Mouse (Mus musculus) liver, adult (tissue): ENCODE measurements around the gene Fat4.

ENCODE experiments used
- GATA4 ChIP-seq: IDR thresholded peaks from 2 replicates; pipeline ENCODE4 v1.6.1; 2014; ENCODE audit warnings: mild to moderate bottlenecking, low read length; ENCODE audit not compliant: insufficient replicate concordance

Gene Fat4

DNA sequence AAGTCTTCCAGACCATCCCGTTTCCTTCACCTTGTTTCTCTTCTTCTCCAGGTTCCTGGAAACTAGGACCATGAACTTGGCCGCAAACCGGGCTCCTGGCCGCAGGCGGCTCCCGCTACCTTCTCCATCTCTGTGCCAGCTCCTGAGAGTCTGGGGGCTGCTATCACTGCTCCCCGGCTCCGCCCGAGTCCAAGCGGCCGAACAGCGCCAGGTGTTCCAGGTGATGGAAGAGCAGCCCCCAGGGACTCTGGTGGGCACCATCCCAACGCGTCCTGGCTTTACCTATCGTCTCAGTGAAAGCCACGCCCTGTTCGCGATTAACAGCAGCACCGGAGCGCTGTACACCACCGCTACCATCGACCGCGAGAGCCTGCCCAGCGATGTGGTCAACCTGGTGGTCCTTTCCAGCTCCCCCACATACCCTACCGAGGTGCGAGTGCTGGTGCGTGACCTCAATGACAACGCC, at the start of gene Fat4:
TSS of gene Fat4 (plus strand) at position 51 of the 466 bp plus-strand sequence.
- TF ChIP-seq GATA4 = no peak

- no peak for TF ChIP-seq GATA4
These were observed 47.3 kb upstream of the Fat4 start for GRCm38 (mm10) chr3:38839438-38839837.

DNA sequence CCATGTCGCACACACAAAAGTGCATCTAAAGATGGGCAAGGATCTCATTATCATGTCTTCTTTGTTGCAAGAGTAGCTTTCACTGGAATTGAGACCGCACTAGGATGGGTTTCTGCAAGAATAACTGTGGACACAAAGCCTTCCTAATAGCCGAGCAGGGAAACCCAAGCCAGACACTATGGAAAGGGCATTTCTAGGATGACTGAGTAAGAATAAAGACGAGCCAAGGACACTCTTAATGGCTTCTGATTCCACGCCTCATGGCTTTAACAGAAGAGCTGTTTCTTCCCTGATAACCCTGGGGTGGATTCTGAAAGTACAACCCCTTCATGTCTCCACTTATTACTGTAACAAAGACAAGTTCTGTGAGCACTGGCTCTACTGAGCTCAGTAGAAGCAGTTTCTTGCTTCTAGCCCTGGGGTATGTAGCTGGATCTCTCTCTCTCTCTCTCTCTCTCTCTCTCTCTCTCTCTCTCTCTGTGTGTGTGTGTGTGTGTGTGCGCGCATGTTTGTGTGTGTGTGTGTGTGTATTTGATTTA, 43.7 kb upstream of the Fat4 start:
- no peak for TF ChIP-seq GATA4

GRCm38 (mm10) chr3:38846602-38847382, 39.9 kb upstream of the Fat4 start:
- TF ChIP-seq GATA4 = no peak

GRCm38 (mm10) chr3:38849077-38849476, 37.7 kb upstream of the Fat4 start:
- no peak for TF ChIP-seq GATA4

DNA sequence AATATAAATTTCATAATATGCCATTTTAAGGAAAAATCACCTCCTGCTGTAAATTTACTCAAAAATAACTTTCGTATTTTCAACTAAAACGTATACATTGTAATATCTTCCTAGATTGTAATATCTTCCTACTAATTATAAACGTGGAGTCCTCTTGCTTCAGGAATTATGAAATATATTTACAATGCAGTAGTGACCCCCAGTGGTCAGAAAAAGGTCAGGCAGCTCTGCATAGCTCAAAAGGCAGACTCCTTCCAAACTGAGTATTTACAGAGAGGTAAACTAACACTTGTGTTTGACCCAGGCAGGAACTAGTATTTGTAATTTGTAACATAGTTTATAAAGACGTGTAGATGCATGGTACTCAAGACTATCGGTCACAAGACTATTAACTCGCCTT, 37.2 kb upstream of the Fat4 start:
- no peak for TF ChIP-seq GATA4

GRCm38 (mm10) chr3:38853650-38854049, 33.1 kb upstream of the Fat4 start:
- TF ChIP-seq GATA4 = no peak

- peak; percentile 20; the same call in 1 of the 2 replicates for TF ChIP-seq GATA4
These were observed 26.1 kb upstream of the Fat4 start for GRCm38 (mm10) chr3:38860683-38861082.

DNA sequence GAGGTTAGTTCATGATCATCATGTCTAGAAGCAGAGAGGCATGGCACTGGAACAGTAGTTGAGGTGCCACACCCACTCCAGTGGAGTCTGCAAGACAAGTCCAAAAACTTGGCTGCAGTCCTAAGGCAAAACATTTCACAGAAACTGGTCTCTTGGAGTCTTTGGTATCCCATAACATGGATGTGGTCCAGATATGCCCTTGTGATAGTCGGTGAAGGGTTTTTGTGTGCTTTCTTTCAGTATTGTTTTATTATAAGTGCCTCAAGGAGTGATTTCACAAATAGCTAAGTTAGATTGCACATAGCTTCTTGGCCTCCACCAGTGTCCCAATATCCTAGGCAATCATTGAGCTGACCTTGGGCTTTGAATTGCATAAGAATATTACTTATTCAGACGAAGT, 15.4 kb upstream of the Fat4 start:
- TF ChIP-seq GATA4 = no peak

- TF ChIP-seq GATA4 = no peak
These were observed 10.9 kb upstream of the Fat4 start for GRCm38 (mm10) chr3:38875872-38876271.

DNA sequence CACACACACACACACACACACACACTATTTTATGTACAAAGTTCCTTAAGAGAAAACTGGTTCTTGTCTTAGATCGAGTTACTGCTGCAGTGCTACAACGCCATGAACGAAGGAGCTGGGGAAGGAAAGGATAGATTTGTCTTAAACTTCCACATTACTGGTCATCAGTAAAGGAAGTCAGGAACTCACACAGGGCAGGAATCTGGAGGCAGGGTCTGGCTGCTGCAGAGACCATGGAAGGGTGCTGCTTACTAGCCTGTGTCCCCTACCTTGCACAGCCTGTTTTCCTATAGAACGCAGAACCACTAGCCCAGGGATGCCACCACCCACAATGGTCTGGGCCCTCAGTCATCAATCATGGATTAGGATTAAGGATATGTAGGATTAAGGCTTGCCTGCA, 10.0 kb upstream of the Fat4 start:
- no peak for TF ChIP-seq GATA4

DNA sequence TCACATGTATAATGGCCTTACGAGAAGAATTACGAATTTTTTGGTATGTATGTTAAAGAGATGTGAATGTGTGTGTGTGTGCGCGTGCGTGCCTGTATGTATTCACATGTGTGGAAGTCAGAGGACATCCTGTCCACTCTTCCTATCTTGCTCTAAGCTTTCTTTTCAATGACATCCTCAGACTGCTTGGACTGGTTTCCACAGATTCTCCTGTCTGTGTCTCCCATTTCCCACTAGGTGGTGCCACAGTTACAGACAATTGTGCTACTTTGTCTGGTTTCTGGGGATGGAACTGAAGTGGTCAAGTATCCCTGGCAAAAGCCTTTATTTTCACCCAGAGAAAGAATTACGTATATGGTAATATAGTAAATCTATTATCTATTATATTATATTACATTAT, 4.0 kb upstream of the Fat4 start:
- TF ChIP-seq GATA4 = no peak

DNA sequence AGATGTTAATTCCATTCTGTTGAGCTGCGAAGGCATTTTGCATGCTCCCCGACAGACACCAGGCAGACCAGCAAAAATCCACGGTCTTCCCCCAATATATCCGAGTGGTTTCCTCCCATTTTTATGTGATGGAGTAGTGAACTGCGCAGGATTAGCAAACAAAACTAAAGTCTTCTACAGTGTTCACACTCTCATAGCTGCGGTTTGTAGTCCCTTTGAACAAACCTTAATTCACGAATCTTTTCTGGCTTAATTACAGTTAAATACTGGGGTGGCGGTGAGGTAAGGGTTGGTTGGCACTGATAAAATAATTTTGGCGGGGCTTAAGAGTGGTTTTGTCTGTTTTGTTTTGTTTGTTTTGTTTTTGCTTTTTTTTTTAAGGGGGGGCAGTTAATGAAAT, 3.1 kb upstream of the Fat4 start:
- no peak for TF ChIP-seq GATA4

DNA sequence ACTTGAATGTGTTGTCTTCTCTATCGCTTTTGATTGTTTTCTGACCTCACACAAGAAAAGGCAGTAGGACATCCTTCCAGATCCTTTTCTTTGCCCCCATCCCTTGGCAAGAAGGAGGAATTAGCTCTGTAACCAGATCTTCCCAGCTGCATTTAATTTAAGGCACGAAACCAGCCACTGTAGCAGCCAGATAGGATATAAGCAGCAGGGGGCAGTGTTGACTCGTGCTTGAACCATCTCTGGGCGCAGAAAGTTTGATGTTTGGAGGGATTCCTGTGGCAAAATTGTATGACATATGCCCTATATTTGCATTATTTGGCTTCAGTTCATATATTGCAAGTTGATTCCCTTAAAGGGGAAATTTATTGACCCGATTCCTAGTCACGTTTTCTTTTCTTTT, 2.5 kb upstream of the Fat4 start:
- TF ChIP-seq GATA4 = no peak

- TF ChIP-seq GATA4 = no peak
These were observed 1.8 kb upstream of the Fat4 start for GRCm38 (mm10) chr3:38884919-38885418.

DNA sequence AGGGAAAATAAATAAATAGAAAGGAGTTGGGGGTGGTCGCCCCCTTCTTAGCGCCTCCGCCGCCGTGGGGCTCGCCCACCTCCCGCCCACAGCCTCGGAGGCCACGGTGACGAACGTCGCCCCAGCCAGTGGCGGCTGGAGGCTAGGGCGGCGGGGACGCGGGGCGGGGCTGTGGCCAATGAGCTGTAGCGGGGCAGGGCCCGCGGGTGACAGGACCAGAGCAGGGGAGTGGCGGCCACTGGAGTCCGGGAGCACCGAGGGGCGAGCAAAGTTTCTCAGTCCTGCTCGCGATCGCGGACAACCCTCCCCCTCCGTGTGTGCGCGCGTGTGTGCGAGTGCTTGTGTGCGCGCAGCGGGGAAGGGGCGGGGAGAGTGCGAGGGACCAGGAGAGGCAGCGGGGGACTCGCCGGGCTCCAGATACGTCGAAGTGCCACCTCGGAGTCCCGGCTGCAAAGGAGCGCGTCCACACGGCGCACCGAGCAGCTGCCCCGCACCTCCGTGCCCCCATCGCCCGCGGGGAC, 1.2 kb upstream of the Fat4 start:
- TF ChIP-seq GATA4 = no peak
